ENCODE assay signal across 28 mouse cellular contexts in the genomic region with DNA sequence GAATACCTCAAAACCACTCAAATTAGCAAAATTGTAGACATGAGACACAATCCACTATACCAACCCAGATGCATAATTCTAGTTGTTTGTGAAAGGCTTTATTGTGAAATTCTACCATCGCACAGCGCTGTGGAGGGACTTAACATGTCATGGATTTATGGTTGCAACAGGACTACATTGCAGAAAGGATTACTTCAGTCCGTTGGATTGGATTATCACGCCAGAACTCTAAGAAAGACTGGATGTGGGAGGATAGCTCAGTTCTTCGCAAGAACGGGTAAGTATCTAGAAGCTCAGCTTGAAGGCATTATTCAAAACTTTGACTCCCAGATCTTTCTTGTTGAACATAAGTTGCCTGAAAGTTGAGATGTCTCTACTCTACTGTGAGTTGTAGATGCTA. TPM values are rescaled to one million over a fixed set of nuclear protein-coding genes. Genes with fewer than 3 reads are reported as not detected.
"Had no signal": no experiment of that assay in that cellular context is flagged by ENCODE, and none has a peak within 500 bp of the region (broad histone marks: within the 10 kb centered on the region; RNA-seq: fewer than 3 reads in every experiment).

No protein-coding gene starts in this region.

- H3K4me1 ChIP-seq: limb, embryonic 10.5 days; limb, embryonic 13.5 days; liver, embryonic 12.5 days; liver, embryonic 15.5 days had no signal

- H3K4me3 ChIP-seq: layer of hippocampus, adult 2 months; limb, embryonic 10.5 days; limb, embryonic 13.5 days; liver, embryonic 12.5 days; liver, embryonic 15.5 days; lung, embryonic 15.5 days had no signal

- H3K27me3 ChIP-seq: limb, embryonic 13.5 days; liver, embryonic 12.5 days; liver, embryonic 15.5 days; lung, embryonic 15.5 days had no signal

- H3K9me3 ChIP-seq: limb, embryonic 10.5 days; limb, embryonic 13.5 days; liver, embryonic 12.5 days; liver, embryonic 15.5 days; lung, embryonic 15.5 days had no signal

- H3K4me2 ChIP-seq: limb, embryonic 13.5 days; liver, embryonic 12.5 days; liver, embryonic 15.5 days; lung, embryonic 15.5 days; midbrain, embryonic 11.5 days had no signal

- H3K36me3 ChIP-seq: limb, embryonic 10.5 days; limb, embryonic 13.5 days; liver, embryonic 12.5 days; liver, embryonic 15.5 days; lung, embryonic 15.5 days had no signal

- H3K9ac ChIP-seq: limb, embryonic 13.5 days; liver, embryonic 12.5 days; liver, embryonic 15.5 days; lung, embryonic 15.5 days had no signal

- ATAC-seq: liver, embryonic 12.5 days had no signal

- H3K27ac ChIP-seq: layer of hippocampus, adult 2 months; limb, embryonic 10.5 days; limb, embryonic 13.5 days; liver, embryonic 12.5 days; liver, embryonic 15.5 days; lung, embryonic 15.5 days; macrophage had no signal

- DNase-seq: kidney, adult 9 months; kidney, postnatal 25 days; layer of hippocampus, adult 9-11 months; liver; lung, adult 18-20 months; lung, postnatal 10 days; midbrain, embryonic 14.5 days; thymus, adult 18-20 months; thymus, postnatal 36 days had no signal

RNA-seq across cellular contexts. Expression of gene Clec9a, which starts 5.3 kb away (rescaled TPM):
- total RNA-seq: layer of hippocampus, adult 2 months; layer of hippocampus, postnatal 25 days; left cerebral cortex, adult 18-20 months; left cerebral cortex, postnatal 25 days; midbrain, postnatal 0 days had no signal
- polyA plus RNA-seq: testis, adult 2 months had no signal

RNA-seq across cellular contexts. Expression of gene Clec1b, which starts 6.3 kb away (rescaled TPM):
- total RNA-seq: layer of hippocampus, adult 2 months; layer of hippocampus, postnatal 25 days; left cerebral cortex, postnatal 25 days; megakaryocyte-erythroid progenitor cell, adult 5-6 weeks; midbrain, postnatal 0 days had no signal
- polyA plus RNA-seq: testis, adult 2 months had no signal

RNA-seq across cellular contexts. Expression of gene Clec12b, which starts 17.7 kb away (rescaled TPM):
- total RNA-seq: layer of hippocampus, adult 2 months; layer of hippocampus, postnatal 25 days; left cerebral cortex, adult 18-20 months; left cerebral cortex, postnatal 25 days; megakaryocyte-erythroid progenitor cell, adult 5-6 weeks; midbrain, postnatal 0 days had no signal
- polyA plus RNA-seq: large intestine, adult 2 months; limb, embryonic 10.5 days; liver, embryonic 12.5 days; macrophage; midbrain, embryonic 11.5 days; neural tube, embryonic 11.5 days; small intestine, adult 2 months; spleen, adult 2 months; stomach, embryonic 16.5 days had no signal

RNA-seq across cellular contexts. Expression of gene Clec1a, which starts 48.4 kb away (rescaled TPM):
- total RNA-seq: megakaryocyte-erythroid progenitor cell, adult 5-6 weeks had no signal
